Mouse (Mus musculus): ENCODE measurements at regions not wholly inside any gene's neighbourhood (a gene's known extent, or its start where the extent isn't known, plus 50 kb on each side); places are given as distances from the start of the nearest gene placed in this dataset.

DNA sequence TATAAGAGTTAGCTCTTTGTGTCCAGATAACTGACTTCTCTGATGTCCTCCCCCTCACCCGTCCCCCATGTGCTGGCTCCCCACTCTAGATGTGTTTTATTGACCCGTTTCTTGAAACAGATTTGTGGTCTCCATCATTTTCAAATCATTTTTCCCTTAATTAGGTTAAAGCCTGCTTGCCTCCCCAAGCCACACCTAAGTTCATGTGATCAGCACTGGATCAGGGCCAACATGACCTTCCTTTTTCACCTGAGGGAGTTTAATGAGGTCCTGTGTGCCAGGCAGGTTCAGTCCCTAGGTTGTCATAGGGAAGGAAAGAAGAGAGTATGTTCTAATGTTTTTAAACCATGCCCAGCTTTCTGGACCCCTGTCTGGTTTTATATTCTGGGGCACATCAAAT is 390.9 kb upstream of the Slc35b3 start:
- DNase-seq (ENCODE audit: low spot score): no peak

DNA sequence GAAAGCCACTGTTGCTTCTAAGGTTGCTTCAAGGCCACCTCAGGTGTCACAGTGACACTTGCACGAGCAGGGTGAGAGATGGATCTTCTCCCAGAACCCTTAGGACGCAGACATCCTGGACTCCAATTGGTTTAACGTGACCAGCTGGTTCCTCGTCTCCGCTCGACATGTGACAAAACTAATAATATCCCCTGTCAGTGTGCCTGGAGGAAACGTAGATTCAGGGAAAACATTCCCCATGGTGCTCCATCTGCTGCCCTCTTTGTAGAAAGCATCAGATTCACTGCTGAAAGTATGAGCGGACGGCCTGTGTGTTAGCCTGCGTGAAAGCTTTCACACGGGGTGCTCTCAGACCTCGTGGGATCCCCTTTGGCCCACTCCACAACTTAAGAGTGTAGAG is 390.0 kb upstream of the Slc35b3 start:
- DNase-seq (ENCODE audit: low spot score): no peak

DNA sequence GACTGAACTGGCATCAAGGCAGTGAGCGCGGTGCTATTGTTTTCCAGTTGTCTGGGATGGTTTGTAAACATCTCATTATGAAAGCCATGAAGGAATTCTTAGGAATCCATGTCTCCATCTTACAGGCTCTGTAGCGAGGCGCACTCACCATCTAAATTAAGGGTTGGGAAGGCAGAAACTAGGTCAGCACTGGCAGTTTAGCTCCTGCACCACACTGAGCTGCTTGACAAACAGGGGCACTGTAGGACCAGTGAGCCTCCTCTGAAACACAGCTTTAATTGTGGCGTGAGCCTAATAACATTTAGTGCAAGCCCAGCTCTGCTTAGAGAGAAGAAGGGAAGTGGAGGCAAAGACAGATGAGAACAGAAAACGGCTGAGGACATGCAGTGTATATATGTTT is 387.1 kb upstream of the Slc35b3 start:
- no peak for DNase-seq (ENCODE audit: low spot score)

DNA sequence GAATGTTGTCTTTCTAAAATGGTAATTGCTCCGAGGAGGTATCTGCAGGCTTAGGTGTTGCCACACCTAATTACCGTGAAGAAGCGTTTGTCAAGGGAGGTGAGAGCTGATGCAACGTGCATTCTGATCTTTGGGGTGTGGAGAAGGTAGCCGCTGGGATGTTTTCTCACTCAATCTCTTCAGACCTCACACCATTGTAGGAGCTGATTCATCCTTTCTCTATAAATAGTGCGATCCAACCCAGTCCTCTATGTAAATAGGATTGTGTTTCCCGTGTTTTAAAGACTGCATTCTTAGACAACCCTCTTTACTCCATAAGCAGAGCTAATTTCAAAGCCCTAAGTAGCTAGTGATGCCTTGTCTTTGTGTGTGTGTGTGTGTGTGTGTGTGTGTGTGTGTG is 374.2 kb upstream of the Slc35b3 start:
- no peak for DNase-seq (ENCODE audit: low spot score)

DNA sequence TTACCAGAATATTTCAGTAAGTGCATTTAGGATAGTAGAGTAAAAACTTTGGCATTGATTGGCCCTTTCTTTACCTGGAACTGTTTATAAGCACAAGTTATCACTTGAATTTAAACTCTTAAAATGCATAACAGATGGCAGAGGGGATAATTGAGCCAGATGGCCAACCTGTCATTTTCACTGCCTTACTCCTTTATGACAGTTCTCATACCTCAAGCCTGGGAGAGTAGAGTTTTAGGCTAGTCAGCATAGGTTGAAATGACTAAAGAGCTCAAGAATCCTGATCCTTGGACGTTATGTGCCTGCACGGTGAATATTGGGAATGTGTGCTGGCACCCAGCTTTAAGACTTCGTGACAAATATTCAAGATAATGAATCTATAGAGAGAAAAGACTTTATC is 369.1 kb upstream of the Slc35b3 start:
- no peak for DNase-seq (ENCODE audit: low spot score)

DNA sequence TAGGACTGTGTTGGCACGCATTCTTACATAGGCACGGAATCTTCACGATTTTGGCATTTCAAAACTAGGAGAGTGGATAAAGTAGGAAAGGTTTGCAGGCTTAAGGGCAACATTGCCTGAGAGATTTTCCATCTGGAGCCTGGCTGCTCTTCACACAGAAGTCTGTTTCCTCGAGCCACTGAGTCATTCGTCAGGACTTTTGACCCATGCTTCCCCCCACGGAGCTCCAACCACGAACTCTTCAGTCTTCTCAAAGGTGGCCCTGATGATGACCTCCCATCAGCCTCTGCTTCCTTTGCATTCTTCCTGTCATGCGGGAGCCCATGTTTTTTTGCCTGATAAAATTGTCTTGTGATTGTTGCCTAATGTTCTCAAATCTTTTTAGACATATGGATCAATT is 365.5 kb upstream of the Slc35b3 start:
- DNase-seq (ENCODE audit: low spot score): no peak

DNA sequence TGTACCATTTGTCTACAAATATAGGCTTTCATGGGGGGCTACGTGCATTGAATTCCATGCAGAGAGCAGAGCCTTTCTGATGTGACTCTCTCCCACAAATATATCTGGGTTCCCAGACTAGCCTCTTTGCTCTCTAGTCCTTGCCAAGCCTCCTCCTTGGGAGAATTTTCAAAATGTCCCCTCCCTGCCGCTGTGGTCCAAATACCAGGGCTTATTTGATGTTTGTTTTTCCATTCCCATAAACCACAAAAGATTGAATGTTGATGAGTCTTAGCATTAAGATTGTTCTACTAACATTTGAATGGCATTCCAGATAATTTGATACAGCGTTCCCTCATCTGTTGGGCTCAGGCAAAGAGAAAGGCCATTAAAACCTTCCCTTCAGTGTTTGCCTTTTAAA is 360.4 kb upstream of the Slc35b3 start:
- DNase-seq (ENCODE audit: low spot score): no peak

DNA sequence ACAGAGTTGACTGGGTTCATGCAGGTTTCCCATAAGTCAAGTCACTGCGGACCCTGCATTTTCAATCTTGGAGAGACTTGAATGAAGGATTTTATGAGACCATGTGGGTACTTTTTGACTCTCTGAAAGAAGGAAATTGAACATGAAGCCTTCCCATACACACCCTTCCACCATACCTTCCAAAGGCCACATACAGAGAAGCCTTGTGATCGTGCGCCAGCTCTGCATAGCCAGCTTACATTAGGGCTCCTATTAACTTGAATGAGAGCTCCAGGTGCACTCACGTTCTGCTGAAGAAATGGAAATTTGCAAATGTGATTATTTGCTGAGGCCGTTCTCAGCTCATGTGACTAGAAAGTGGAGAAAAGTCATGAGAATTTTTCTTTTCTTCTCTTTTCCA is 349.1 kb upstream of the Slc35b3 start:
- DNase-seq (ENCODE audit: low spot score): no peak

DNA sequence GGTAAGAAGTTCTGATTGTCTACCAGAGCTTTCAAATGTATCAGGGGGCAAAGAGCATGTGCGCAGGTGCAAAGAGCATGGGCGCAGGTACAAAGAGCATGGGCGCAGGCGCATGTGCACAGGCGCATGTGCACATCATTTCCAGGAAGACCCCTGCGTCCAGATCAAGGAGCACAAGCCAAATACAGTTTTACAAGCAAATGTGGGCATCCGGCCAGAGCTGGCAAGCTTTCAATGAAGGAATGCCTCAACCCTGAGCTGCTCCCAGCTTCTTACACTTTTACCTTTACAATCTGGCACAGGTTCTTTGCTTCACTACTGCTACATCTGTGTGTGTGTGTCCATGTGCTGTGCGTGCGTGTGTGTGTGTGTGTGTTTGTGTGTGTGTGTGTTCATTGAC is 347.2 kb upstream of the Slc35b3 start:
- DNase-seq (ENCODE audit: low spot score): no peak

DNA sequence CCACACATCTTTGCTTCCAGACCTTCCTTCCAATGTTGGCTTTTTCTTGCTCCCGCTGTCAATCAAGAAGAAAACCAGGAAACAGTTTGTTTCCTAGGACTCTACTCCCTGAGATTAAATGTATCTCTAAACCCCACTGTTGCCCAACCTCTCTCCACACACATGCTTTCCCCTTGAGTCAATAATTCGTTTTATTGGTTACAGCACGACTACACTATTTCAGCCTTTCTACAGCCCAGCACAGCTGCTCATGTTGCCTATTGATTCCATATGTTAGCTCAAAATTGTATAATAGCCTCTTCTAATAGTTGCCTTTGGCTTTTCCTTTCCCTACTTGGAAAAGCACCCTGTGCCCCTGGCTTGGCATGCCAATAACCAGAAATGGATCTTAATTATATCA is 346.2 kb upstream of the Slc35b3 start:
- no peak for DNase-seq (ENCODE audit: low spot score)

DNA sequence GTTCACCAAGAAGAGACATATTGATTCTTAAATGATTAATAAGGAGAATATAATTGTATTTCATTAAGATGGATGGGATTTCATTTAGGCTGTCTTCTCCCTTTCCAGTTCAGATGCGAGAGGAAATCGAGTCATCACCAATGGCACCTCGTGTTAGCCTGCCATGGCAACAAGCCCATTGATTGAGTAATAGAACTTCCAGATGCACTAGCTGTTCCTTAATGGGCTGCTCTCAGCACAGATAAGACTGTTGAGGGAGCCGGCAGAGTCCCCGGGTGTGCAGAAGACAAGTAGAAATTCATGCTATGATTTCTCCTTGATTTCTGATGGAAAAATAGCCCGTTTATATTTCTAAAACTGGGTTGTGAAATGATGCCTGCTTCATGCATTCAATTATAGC is 336.5 kb upstream of the Slc35b3 start:
- DNase-seq (ENCODE audit: low spot score): no peak

DNA sequence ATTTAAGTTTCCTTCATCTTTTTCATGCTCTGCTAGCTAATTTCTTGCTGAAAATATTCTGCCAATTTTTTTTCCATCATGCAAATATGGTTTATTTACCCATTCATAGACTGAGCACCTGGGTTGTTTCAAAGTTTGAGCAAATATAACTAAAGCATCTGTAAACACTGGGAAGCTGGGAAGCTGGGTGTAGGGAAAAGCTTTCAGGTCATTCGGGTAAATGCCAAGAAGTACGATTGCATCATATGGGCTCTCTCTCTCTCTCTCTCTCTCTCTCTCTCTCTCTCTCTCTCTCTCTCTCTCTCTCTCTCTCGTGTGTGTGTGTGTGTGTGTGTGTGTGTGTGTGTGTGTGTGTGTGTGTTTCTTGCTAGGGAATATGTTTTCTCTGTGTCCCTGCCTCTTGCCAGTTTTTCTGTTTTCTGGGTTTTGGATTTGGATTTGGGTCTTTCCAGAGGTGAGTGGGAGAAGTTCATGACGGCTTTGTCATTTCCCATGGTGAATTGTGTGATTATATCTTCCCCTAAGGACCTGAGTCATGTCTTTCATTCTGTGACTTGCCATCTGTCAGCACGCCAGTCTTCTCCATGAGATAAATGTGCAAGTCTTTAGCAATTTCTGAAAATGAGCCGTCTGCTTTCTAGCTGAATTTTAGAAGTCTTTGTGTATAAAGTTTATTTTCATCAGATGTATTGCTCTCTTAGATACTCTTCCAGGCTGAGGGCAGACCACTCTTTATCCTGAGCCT is 329.7 kb upstream of the Slc35b3 start:
- no peak for DNase-seq (ENCODE audit: low spot score)

DNA sequence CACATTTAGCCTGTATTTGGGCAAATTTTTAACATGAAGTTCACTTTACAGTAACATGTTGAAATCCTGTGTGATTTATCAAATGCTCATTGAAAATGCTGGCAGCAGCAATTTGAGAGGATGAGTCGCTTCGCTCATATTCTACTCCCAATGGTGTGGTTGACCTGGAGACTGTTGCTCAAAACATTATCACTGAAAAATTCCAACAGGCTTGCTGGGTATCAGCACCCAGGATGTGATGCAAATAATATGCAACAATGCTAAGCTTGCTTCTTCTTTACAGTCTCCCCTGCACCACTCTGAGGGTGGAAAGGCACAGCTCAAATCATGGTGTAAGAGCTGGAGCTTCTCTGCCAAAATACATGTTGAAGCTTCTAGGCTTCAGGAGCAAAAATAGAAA is 321.6 kb upstream of the Slc35b3 start:
- no peak for DNase-seq (ENCODE audit: low spot score)

DNA sequence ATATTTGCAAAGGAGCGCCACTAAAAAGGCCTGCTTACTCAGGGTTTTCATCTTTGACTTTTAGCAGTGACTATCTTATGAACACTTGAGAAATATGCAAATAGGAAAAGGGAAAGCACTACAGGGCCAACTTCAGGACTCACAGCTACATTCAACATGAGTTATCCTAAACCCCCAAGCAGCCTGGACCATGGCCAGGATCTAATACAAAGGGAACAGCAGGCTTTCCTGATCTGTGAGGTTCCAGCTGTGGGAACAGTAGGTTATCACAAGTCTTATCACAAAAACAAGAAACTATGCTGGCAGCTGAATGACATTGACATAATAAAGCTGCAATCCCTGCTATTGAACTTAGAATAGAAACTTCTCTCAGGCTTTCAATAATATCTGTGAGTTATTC is 317.4 kb upstream of the Slc35b3 start:
- DNase-seq (ENCODE audit: low spot score): peak; percentile 18

DNA sequence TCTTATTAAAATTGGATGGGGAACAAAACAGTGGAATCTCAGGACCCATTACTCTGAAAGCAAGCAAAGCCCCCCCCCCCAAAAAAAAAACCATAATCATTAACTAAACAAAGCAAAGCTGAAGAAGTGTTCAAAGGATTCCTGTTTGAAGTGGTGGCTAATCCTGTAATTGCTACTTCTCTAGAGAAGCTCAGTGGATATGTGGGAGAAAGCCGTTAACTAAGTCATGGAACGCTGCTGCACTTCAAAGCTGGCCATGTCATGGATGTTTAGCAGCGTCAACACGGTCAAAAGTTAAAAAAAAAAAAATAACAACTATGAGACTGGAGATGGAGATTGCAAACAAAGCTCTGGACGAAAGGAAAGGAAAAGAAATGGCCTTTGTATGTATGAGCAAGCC is 305.3 kb upstream of the Slc35b3 start:
- DNase-seq (ENCODE audit: low spot score): no peak

DNA sequence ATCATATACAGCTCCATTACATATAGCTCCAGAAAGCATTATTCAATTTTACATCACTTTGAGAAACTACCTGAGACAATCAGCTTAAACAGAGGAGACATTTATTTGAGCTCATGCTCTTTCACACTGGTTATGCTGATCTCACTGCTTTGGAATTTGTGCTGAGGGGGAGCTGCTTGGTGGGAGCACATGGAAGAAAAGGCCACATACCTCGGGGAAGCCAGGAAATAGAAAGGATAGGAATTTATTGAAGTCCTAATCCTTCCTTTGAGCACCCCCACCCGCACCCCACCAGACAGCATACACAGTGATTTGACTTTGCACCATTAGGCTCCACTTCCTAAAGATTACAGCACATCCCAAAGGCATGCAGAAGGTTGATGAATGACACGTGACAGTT is 296.0 kb upstream of the Slc35b3 start:
- no peak for DNase-seq (ENCODE audit: low spot score)

DNA sequence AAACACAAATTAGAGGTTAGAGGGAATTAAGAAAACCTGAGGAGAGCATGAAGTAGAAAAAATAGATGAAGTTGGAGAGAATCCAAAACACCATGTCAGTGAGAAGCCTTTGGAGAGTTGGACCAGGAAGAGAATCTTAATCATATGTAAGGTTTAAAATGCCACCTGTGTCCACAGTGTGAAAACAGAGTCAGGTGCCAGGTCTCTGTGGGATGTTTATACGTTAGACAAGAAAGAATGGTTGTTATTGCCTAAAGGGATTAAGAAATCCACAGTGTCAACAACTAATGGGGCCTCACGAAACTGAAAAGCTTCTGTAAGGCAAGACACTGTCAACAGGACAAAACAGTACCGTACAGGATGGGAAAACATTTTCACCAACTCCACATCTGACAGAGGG is 294.7 kb upstream of the Slc35b3 start:
- DNase-seq (ENCODE audit: low spot score): no peak

DNA sequence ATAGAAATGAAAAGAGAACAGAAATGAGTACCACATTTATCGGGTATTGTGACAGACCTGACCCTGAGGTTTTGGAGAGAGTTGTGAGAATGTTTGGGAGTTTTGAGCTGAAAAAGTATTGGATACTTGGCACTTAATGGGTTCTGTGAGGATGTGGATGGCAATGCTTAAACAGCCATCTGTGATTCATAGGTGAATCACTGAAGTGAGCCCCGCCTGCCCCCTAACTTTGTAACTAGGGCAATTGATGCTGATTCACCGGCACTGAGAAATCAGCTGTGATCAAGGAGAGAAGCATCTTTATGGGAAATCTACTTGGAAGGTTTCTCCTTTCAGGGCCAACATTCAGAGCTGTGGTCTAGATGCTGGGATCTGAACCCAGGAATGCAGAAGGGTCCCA is 291.9 kb upstream of the Slc35b3 start:
- no peak for DNase-seq (ENCODE audit: low spot score)

DNA sequence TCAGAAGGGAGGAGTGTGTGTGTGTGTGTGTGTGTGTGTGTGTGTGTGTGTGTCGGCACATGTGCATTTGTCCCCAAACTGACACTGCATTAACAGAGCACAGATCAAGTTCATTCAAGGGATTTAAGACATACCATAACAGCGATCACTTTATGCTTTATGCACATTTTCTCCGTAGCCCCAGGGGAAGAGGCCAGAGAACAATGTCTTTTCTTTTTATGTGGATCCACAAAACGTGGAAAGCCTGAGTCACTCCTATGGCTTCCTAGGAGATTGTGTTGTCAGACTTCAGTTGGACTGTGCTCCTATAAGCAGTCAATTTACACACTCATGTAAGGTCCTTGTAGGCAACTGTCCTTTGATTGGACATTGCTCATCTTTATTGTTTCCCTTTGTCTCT is 289.4 kb upstream of the Slc35b3 start:
- DNase-seq (ENCODE audit: low spot score): no peak

DNA sequence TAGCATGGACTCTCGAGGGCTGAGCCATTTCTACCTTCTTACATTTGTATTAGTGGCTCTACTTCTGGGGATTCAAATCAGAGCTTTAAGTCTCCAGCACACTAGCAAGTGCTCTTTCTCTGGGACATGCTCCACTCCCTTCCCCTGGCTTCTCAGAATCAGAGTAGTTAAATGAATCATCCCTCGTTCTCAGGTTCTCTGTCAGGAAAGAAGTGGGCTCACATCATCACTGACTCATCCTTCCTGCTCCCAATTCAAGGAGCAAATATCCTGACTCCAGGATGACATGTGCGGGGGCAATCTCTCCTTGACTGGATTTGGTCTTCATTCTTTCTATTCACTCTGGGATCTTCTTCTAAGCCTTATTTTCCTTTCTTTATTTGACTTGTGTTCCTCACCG is 266.2 kb upstream of the Slc35b3 start:
- no peak for DNase-seq (ENCODE audit: low spot score)

DNA sequence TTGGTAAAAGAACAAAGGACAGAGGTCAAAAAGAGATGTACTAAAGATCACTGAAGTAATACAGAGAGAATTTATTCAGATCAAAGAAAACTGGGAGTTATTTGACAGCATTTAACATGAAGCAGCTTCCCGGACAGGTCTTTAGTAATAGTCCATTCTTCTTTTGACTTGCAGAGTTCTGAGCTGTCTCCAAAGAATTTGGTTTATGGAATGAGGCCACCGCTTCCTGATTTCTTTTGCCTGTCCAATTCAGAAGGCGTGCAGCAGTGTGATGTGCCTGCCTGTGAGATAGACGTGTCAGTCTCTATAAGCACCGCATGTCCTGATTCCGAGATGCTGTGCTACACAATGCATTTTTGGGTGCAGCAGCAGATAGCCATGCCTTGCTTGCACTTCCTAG is 265.0 kb upstream of the Slc35b3 start:
- DNase-seq (ENCODE audit: low spot score): no peak

DNA sequence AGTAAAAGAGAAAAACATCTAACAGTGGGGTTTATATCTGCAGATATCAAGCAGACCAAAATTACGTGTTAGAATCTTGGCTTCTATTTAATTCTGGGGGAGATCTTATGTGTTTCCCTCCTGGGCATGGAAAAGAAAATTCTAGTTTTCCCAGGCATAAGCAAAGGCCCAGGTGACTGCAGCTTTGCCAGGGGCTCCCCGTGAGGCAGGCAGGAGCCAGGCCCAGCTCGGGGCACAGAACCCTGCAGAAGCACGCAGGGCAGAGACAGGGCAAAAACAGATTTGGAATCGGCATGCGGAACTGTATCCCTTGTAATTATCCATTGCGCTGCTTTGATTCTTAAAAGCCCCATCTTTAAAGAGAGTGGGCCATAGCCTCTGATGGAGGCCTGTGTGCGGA is 250.4 kb upstream of the Slc35b3 start:
- DNase-seq (ENCODE audit: low spot score): no peak

DNA sequence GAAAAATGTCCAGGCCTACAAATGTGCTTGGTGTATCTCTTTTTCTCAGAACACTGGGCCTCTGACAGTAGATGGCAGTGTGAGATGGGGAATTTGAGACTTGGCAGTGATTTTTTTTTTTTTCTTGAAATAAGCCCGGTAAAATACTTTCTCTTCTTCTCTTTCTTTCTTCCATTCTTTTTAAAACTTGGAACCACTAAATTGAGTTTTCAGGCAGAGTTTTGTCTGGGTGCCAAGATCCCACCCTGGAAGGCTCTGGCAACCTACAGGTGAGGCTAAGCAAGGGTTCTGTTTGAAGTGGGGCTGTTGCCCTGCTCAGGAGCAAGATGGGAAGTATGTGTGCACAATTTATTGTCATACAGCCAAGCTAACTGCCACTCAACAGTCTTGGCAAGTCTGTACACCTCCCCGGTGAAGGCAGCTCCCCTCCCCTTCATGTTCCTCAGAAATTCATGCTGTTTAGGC is 223.1 kb upstream of the Slc35b3 start:
- no peak for DNase-seq (ENCODE audit: low spot score)

DNA sequence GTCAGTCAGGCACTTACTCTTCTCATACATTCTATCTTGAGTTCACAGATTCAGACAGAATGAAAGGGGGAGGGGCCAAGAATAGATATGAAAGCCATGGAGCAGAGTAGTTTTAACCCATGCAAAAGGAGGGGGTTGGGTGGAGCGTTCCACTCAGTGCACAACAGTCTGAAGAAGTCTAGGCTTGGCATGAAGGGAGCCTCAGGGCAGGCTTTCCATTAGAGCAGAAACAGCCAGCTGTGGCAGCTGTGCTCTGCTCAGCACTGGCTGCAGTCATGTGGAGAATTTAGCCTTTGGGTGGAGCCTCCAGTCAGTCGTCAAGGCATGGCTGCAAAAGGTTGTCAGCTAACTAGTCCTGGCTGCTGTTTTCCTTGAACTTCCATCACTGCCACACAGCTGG is 201.3 kb upstream of the Slc35b3 start:
- no peak for DNase-seq (ENCODE audit: low spot score)

DNA sequence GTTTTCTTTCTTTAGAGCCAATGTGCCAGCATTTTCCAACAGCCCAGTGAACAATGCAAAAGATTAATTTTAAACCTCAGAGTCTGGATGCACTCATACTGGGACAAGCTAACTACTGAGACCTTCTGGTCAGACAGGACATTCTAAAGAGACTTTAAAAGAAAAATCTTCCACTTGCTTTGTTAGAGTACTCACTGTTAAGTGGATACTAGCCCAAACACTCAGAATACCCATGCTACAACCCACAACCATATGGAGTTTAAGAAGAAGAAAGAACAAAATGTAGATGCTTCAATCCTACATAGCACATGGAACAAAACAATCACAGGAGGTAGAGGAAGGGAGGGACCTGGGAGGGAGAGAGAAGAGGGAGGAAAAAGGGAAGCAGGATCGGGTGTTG is 167.3 kb upstream of the Slc35b3 start:
- no peak for DNase-seq (ENCODE audit: low spot score)
